Mouse (Mus musculus): ENCODE measurements around the gene Rimbp2.

DNA sequence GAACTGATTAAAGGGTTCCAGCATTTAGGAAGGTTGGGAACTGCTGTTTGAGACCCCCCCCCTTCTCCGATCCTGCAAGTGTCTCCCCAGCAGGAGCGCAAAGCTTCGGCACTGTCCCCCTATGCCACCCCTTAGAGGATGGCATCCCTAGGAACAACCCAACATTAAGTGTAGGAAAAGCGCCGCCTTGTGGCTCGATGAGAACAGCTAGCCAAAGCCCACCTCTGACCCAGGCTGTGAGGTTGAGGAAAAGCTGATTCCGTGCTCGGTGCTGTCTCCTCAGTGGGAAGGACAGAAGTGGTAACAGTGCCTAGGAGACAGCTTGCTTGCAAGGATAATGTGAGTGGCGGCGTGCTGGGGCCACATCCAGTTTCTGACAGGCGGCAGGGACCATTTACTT lies 140.2 kb downstream of the Rimbp2 start:
- TF ChIP-seq CTCF (IDR thresholded peaks at IDR 0.05; ENCODE audit: extremely low read depth, insufficient read depth, insufficient read length, insufficient replicate concordance) = no peak
- TF ChIP-seq POLR2A (IDR thresholded peaks at IDR 0.05; ENCODE audit: low read depth, low read length) = no peak

Measured in spleen, adult 2 months (tissue).